Mouse (Mus musculus): Measurements from ENCODE around the gene Nags. TPM values are rescaled to one million over a fixed set of nuclear protein-coding genes. Genes with fewer than 3 reads are reported as not detected.

The Nags gene
- 0.25 and 1.3 TPM in 2 replicates for polyA plus RNA-seq (2016; fragmentation: Nextera tagmentation; extraction: Ambion mirVana)

DNA sequence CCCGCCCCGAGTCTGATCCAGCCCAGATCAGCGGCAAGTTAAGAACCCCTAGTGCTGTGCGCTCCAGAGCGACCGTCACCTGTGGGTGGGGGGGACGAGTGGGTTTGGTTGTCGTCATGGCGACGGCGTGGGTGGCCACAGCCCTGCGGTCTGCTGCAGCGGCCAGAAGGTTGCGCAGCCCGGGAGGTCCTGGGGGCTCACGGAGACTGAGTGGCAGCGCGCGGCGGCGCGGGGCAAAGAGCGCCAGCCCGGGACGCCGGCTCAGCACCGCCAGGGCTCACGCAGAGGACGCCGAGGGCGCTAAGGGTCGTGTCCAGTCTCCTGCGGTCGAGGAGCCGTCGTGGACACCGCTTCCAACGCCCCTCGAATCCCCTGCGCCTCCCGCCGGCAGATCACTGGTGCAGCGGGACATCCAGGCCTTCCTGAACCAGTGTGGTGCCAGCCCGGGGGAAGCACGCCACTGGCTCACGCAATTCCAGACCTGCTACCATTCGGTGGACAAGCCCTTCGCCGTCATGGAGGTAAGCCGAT is at the start of gene Nags:
TSS of gene Nags (plus strand) at position 43 of the 531 bp plus-strand sequence.
- Histone ChIP-seq H3K27me3 (ENCODE audit: insufficient read depth, poor library complexity, severe bottlenecking) (peaks cover 75% of the 10 kb centered on the region), H3K4me1 (peaks cover 33% of the 10 kb centered on the region), H3K4me3 (peak within 1 kb of the TSS; percentile 56), H3K27ac (peak within 1 kb of the TSS; percentile 47; the same call in 1 of the 2 replicates), H3K9me3 (no peaks in the 10 kb centered on the region), H3K36me3 (no peaks in the 10 kb centered on the region)
- 2% methylated on average over 50 of the region's 50 CpGs for WGBS
- no peak for DNase-seq (ENCODE audit: low spot score)

DNA sequence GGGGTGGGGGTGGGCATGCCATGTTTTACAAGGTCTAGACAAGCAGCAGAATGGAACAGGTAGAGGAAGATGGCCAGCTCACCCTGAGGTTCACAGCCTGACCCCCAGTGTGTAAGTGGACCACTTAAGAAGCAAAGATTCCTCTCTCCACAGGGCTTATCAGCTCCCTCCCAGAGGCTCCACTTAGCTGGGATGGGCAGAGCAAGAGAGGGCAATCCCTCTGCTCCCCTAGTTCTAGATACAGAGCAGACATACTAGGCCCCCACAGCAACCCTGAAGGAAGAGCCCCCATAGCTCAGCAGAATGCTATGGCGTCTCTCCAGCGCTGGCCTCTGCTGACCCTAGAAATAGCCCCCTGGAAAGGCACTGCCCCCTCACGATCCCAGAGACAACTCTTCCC is 49.6 kb upstream of the Nags start:
- 56% methylated on average over 3 of the region's 3 CpGs for WGBS
- H3K9me3 ChIP-seq = no peaks in the 10 kb centered on the region
- no peak overlapping the region for H3K4me3 ChIP-seq
- no peaks in the 10 kb centered on the region for H3K36me3 ChIP-seq
- peaks cover 32% of the 10 kb centered on the region for H3K27me3 ChIP-seq (ENCODE audit: insufficient read depth, poor library complexity, severe bottlenecking)
- H3K27ac ChIP-seq = peak overlapping the region; percentile 73
- no peak for DNase-seq (ENCODE audit: low spot score)
- H3K4me1 ChIP-seq = peaks cover 40% of the 10 kb centered on the region

DNA sequence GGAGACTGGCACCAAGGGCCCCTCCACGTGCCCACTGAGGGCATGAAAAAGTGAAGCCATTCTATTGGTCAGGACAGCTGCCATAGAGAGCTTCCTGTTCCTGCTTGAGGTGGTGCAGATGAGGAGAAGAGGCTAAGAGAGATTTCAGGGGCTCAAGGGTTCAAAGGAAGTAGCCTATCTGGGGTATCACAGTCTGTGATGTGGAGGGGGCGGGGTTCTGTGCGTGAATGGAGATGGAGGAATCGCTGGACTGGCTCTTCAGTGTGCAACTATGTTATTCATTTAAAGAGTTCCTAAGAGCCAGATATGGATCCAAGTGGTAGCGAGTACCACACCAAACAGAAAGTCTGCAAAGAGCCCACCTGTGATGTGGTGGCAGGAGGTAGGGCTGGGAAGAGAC is 48.9 kb upstream of the Nags start:
- peak overlapping the region; percentile 73 for H3K27ac ChIP-seq
- H3K27me3 ChIP-seq (ENCODE audit: insufficient read depth, poor library complexity, severe bottlenecking) = peaks cover 40% of the 10 kb centered on the region
- WGBS = 60% methylated on average over 5 of the region's 5 CpGs

DNA sequence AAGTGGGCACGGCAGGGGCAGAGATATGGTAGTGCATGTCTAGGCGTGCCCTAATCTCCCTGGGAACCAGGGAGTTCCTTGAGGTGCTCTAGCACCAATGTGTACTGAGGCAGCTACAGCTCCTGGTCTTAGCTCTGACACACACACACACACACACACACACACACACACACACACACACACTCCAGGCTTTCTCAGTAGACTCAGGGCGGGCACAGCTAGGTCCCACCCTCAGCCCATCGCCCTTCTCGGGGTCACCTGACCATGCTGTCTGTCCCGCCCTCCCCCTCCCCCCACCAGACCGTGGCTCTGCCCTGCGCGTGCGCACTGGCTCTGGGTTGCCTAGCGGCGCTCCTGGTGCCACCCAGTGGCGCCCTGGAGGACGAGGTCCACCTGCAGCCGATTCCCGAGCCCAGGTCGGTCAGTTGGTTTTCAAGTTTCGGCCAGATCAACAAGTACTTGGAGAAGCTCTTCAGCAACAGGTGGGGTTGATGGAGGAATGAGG is 48.4 kb upstream of the Nags start:
- H3K4me3 ChIP-seq = peak overlapping the region; percentile 49
- peak overlapping the region; percentile 73 for H3K27ac ChIP-seq
- peaks cover 44% of the 10 kb centered on the region for H3K4me1 ChIP-seq
- peaks cover 45% of the 10 kb centered on the region for H3K27me3 ChIP-seq (ENCODE audit: insufficient read depth, poor library complexity, severe bottlenecking)
- DNase-seq (ENCODE audit: low spot score) = peak; percentile 97
- no peaks in the 10 kb centered on the region for H3K36me3 ChIP-seq
- no peaks in the 10 kb centered on the region for H3K9me3 ChIP-seq
- WGBS = 4% methylated on average over 18 of the region's 18 CpGs

More for the DNA sequence above, 48.9 kb upstream of the Nags start:
- Histone ChIP-seq H3K36me3 (no peaks in the 10 kb centered on the region), H3K9me3 (no peaks in the 10 kb centered on the region), H3K4me1 (peaks cover 40% of the 10 kb centered on the region), H3K4me3 (peak overlapping the region; percentile 49)
- no peak for DNase-seq (ENCODE audit: low spot score)

DNA sequence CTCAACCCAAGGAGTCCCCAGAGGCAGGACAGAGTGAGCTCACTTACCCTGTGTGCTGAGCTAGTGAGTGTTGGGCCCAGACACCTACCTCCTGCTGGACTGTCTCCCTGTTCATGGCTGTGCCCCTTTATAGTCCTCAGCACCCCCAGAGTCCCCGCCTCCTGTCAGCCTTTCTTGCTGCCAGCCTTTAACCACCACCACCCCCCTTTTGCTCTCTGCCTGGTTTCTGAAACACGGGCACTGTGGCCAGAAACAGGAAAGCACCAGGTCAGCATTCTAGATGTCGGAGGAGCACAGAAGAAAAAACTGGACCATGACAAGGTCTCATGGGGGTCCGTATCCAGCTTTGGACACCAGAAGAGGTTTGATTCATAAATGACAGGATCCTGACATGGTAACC is 44.1 kb upstream of the Nags start, which contains the start of gene Ppy:
TSS of gene Ppy (minus strand) at position 101 of the 400 bp plus-strand sequence.
- Histone ChIP-seq H3K4me3 (peak within 1 kb of the TSS; percentile 16; the same call in 1 of the 2 replicates), H3K36me3 (no peaks in the 10 kb centered on the region), H3K4me1 (peaks cover 33% of the 10 kb centered on the region), H3K9me3 (no peaks in the 10 kb centered on the region), H3K27ac (peak within 1 kb of the TSS; percentile 7; the same call in 1 of the 2 replicates), H3K27me3 (ENCODE audit: insufficient read depth, poor library complexity, severe bottlenecking) (peaks cover 81% of the 10 kb centered on the region)
- WGBS = 74% methylated on average over 4 of the region's 4 CpGs
- DNase-seq (ENCODE audit: low spot score) = no peak

DNA sequence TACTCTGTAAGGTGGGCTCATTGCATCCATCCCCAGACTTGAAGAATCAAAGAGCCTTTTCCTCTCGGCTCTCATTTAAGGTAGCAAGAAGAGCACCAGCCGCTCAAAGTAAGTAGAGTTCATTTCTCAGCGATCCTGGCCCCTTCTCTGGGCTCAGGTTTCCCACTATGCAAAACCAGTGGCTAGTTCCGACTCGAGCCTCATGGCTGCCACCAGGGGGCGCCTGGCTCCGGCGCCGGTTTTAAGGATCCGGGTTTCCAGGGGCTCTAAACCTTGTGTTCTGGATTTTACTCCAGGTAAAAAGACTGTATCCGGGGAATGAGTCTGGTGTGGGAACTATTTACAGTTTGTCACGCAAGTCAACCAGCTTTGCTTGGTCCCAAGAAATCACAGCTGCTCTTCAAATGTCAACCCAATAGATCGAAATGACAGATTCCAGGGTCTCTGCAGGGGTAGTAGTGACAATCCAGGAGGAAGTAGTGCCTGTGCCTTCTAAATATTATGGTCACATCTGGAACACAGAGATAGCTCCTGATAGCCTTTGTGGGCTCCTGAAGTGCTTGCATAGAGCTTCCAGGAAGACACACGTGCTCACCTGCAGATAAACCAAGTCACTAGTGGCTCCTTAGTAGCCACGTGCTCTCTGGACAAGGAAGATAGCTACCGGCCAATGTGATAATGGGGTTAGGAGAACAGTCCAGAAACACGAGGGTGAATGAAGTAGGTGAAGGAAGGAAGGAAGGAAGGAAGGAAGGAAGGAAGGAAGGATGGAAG is 42.6 kb upstream of the Nags start:
- Histone ChIP-seq H3K36me3 (no peaks in the 10 kb centered on the region), H3K9me3 (no peaks in the 10 kb centered on the region), H3K27ac (0 out of 2 replicates have a peak overlapping the region, but pooled peaks have one; percentile 7), H3K27me3 (ENCODE audit: insufficient read depth, poor library complexity, severe bottlenecking) (peaks cover 92% of the 10 kb centered on the region), H3K4me1 (peaks cover 29% of the 10 kb centered on the region), H3K4me3 (peak overlapping the region; percentile 16; the same call in 1 of the 2 replicates)
- WGBS = 14% methylated on average over 17 of the region's 17 CpGs
- no peak for DNase-seq (ENCODE audit: low spot score)

DNA sequence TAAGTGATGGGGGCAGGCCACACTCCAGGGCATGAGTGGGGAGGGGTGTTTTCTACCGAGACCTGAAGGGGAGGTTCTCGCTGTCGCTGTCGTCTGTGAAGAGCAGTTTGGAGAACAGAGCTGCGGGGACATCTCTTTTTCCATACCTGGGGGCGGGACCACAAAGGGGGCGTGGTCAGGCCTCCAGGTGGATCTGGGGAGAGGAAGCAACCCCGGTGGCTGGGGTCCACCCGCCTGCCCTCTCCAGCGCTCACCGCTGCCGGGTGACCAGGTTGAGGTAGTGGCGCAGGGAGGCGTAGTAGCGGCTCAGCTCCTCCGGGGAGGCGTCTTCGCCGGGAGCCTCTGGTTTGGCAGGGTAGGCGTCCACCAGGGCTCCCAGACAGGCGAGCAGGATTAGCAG is 38.4 kb upstream of the Nags start:
- 4% methylated on average over 21 of the region's 21 CpGs for WGBS
- H3K36me3 ChIP-seq = no peaks in the 10 kb centered on the region
- peak overlapping the region; percentile 42 for H3K4me3 ChIP-seq
- H3K27ac ChIP-seq = no peak overlapping the region; the same call in 1 of the 2 replicates
- DNase-seq (ENCODE audit: low spot score) = no peak
- no peaks in the 10 kb centered on the region for H3K9me3 ChIP-seq
- peaks cover 80% of the 10 kb centered on the region for H3K27me3 ChIP-seq (ENCODE audit: insufficient read depth, poor library complexity, severe bottlenecking)
- H3K4me1 ChIP-seq = peaks cover 21% of the 10 kb centered on the region

DNA sequence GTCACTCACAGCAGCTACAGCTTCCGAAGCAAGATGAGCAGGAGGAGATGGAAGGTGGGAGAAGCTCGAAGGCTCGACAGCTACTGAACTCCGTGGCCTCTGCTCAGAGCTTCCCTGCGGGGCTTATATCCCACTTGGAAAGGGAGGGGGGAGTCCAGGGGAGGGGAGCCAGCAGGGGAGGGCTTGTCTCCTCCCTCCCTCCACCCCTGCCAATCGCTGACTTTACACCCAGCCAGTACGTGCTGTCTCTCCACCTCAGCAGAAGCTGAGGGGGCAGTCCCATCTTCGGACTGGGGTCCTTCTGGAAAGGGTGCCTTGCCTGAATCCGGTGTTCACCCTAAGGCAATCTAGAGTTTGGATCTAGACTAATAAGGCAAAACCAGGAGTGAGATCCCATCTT is 37.6 kb upstream of the Nags start, which contains the start of gene Pyy:
TSS of gene Pyy (minus strand) at position 101 of the 400 bp plus-strand sequence.
- H3K4me3 ChIP-seq = peak within 1 kb of the TSS; percentile 42
- WGBS = 10% methylated on average over 9 of the region's 9 CpGs
- H3K27ac ChIP-seq = no peak within 1 kb of the TSS; the same call in 1 of the 2 replicates

DNA sequence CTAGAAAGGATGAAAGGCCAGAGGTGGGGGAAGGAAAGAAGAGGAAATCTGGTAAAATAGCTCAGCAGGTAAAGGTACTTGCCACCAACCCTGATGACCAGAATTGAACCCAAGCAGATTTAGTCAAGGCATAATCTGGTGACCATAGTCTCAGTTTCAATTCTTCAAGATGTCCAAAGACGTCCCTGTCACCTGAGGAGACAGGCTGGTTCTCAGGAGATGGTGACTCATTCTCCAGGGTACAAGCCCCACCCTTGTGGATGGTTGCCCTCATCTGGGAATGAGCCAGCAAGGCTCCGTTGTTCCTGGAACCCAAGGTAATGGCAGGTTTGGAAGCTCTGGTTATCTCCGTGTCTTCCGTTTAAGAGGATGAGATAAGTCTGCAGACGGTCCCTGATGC is 33.7 kb upstream of the Nags start:
- Histone ChIP-seq H3K27ac (no peak overlapping the region), H3K4me3 (no peak overlapping the region), H3K36me3 (no peaks in the 10 kb centered on the region), H3K27me3 (ENCODE audit: insufficient read depth, poor library complexity, severe bottlenecking) (peaks cover 52% of the 10 kb centered on the region), H3K4me1 (peaks cover 12% of the 10 kb centered on the region), H3K9me3 (no peaks in the 10 kb centered on the region)
- 34% methylated on average over 5 of the region's 5 CpGs for WGBS
- no peak for DNase-seq (ENCODE audit: low spot score)

More for the DNA sequence above, 37.6 kb upstream of the Nags start, which contains the start of gene Pyy:
- peaks cover 79% of the 10 kb centered on the region for H3K27me3 ChIP-seq (ENCODE audit: insufficient read depth, poor library complexity, severe bottlenecking)
- H3K9me3 ChIP-seq = no peaks in the 10 kb centered on the region
- peaks cover 14% of the 10 kb centered on the region for H3K4me1 ChIP-seq
- no peaks in the 10 kb centered on the region for H3K36me3 ChIP-seq
- no peak for DNase-seq (ENCODE audit: low spot score)

DNA sequence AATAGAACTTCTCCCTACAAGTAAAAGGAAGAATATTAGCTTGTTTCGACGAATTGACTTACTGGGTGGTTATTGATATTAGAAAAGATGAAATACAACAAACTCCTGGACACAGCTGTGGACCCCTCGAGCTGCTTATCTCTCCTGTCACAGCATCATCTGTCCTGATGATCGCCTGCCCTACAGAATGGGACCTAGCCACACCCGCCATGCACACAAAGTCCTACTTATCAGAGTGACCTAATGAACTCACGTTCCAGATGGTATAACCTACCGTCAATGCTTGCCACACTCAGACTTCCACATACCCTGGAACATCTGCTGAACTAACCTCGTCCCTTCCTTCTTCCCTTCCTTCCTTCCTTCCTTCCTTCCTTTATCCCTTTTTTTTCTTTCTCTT is 29.1 kb upstream of the Nags start:
- Histone ChIP-seq H3K4me1 (0 out of 2 replicates have a peak, but pooled peaks cover 2% of the 10 kb centered on the region), H3K27ac (no peak overlapping the region), H3K4me3 (no peak overlapping the region), H3K36me3 (no peaks in the 10 kb centered on the region), H3K27me3 (ENCODE audit: insufficient read depth, poor library complexity, severe bottlenecking) (peaks cover 16% of the 10 kb centered on the region; the same call in 1 of the 2 replicates), H3K9me3 (no peaks in the 10 kb centered on the region)
- WGBS = 54% methylated on average over 8 of the region's 8 CpGs
- DNase-seq (ENCODE audit: low spot score) = no peak

DNA sequence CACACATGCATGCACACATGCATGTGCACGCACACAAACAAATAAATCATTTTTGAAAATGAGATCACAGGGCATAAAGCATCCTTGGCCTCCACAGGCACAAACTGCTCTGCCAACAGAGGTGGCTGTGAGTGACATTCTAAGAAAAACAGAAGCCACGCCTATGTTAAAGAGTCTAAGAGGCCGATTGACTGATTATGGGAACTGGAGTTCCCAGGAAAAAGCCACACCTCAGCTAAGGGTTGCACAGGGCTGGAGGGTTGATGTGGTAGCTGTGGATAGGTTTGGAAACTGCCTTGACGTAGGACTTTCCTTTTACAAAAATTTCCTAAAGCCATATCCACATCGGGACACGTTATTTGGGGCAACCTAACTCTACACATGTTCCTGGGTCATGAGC is 27.9 kb upstream of the Nags start:
- Histone ChIP-seq H3K9me3 (no peaks in the 10 kb centered on the region), H3K27me3 (ENCODE audit: insufficient read depth, poor library complexity, severe bottlenecking) (peaks cover 11% of the 10 kb centered on the region; the same call in 1 of the 2 replicates), H3K27ac (no peak overlapping the region), H3K36me3 (no peaks in the 10 kb centered on the region), H3K4me3 (no peak overlapping the region), H3K4me1 (0 out of 2 replicates have a peak, but pooled peaks cover 2% of the 10 kb centered on the region)
- no peak for DNase-seq (ENCODE audit: low spot score)
- WGBS = 73% methylated on average over 6 of the region's 6 CpGs

DNA sequence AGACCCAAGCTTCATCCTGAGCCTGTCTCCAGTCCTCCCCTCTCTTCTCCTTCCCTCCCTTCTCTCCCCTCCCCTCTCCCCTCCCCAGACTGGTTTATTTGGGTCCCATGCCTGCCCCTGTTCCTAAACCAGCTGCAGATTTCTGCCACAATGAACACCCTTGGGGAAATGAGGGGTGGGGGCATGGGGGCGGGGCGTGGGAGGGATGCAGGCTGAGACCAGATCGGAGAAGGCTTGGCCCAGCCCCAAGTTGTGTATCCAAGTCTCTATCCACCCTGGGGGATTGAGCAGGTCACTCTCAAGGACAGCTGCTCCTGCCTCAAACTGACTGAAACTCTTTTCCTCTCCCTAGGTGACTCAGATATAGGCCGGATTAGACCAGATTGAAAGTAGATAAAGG is 10.8 kb upstream of the Nags start:
- no peak overlapping the region for H3K4me3 ChIP-seq
- H3K9me3 ChIP-seq = no peaks in the 10 kb centered on the region
- WGBS = 27% methylated on average over 4 of the region's 4 CpGs
- H3K36me3 ChIP-seq = no peaks in the 10 kb centered on the region
- no peak overlapping the region for H3K27ac ChIP-seq
- H3K27me3 ChIP-seq (ENCODE audit: insufficient read depth, poor library complexity, severe bottlenecking) = peaks cover 40% of the 10 kb centered on the region
- peaks cover 21% of the 10 kb centered on the region for H3K4me1 ChIP-seq
- DNase-seq (ENCODE audit: low spot score) = no peak

All from heart, embryonic 10.5 days (tissue).